Mouse (Mus musculus) MEL (cell line): ENCODE results near the gene Itpr1. TPM values are rescaled to one million over a fixed set of nuclear protein-coding genes. Genes with fewer than 3 reads are reported as not detected.

ENCODE experiments used
- DNase-seq: peaks from one replicate; pipeline ENCODE4 v3.0.0; 2011; ENCODE audit warnings: low read depth, low spot score
- H3K27ac ChIP-seq: 2 replicates; pipeline ENCODE4 v1.5.1; 2012; ENCODE audit warnings: low read depth, mild to moderate bottlenecking, control low read depth, low read length, moderate library complexity; ENCODE audit not compliant: control insufficient read depth
- H3K27me3 ChIP-seq, 2 experiments: fragments of 150-350 bp in 1 of 2; sonication (generic) in 1 of 2; 2 replicates each; pipeline ENCODE4 v1.6.1; 2012; ENCODE audit warnings: low read length in 2 of 2, mild to moderate bottlenecking in 2 of 2, improper control_type of control experiment in 1 of 2, moderate library complexity in 1 of 2; ENCODE audit not compliant: insufficient read depth in 2 of 2, control insufficient read depth in 1 of 2
- H3K36me3 ChIP-seq, 2 experiments: 2 replicates each; pipeline ENCODE4 v1.6.1; 2012 to 2014; ENCODE audit warnings: low read length in 2 of 2, improper control_type of control experiment in 1 of 2, inconsistent platforms in 1 of 2, mild to moderate bottlenecking in 1 of 2; ENCODE audit not compliant: insufficient read depth in 2 of 2, control insufficient read depth in 1 of 2
- H3K4me1 ChIP-seq, 2 experiments: fragments of 150-350 bp in 1 of 2; sonication (generic) in 1 of 2; 2 replicates each; pipeline ENCODE4 v1.6.1; 2012; ENCODE audit warnings: low read length in 2 of 2, improper control_type of control experiment in 1 of 2, mild to moderate bottlenecking in 1 of 2; ENCODE audit not compliant: insufficient read depth in 2 of 2, control insufficient read depth in 1 of 2
- H3K4me3 ChIP-seq, 2 experiments: fragments of 150-350 bp in 1 of 2; sonication (generic) in 1 of 2; 2 replicates each; pipeline ENCODE4 v1.5.1; 2012; ENCODE audit warnings: low read depth in 2 of 2, low read length in 2 of 2, mild to moderate bottlenecking in 2 of 2, moderate library complexity in 2 of 2, control low read depth in 1 of 2, improper control_type of control experiment in 1 of 2; ENCODE audit not compliant: control insufficient read depth in 1 of 2, insufficient read depth in 1 of 2
- H3K79me2 ChIP-seq: 2 replicates; pipeline ENCODE4 v1.6.1; 2012; ENCODE audit warnings: mild to moderate bottlenecking, low read length, moderate library complexity; ENCODE audit not compliant: control insufficient read depth, poor library complexity, insufficient read depth
- H3K9ac ChIP-seq: 2 replicates; pipeline ENCODE4 v1.6.1; 2012; ENCODE audit warnings: low read depth, mild to moderate bottlenecking, control low read depth, low read length, moderate library complexity; ENCODE audit not compliant: control insufficient read depth, poor library complexity, severe bottlenecking
- H3K9me3 ChIP-seq: fragments of 150-350 bp; sonication (generic); replicated peaks from 2 replicates; pipeline ENCODE4 v1.6.1; 2012; ENCODE audit warnings: mild to moderate bottlenecking, low read length, improper control_type of control experiment, moderate library complexity; ENCODE audit not compliant: insufficient read depth
- BHLHE40 ChIP-seq: IDR thresholded peaks from 2 replicates; pipeline ENCODE4 v1.6.1; 2012; ENCODE audit warnings: low read depth, mild to moderate bottlenecking, inconsistent platforms, low read length, improper control_type of control experiment, borderline replicate concordance
- CHD2 ChIP-seq: IDR thresholded peaks from 2 replicates; pipeline ENCODE4 v1.6.1; 2011; ENCODE audit warnings: low read length, improper control_type of control experiment
- CTCF ChIP-seq, 3 experiments: IDR thresholded peaks in 2 of 3; conservative IDR thresholded peaks in 1 of 3; 2 replicates each; pipeline ENCODE4 v1.5.1; 2011 to 2012; ENCODE audit warnings: low read length in 3 of 3, low read depth in 2 of 3, mild to moderate bottlenecking in 2 of 3, improper control_type of control experiment in 1 of 3, inconsistent platforms in 1 of 3, mixed read lengths in 1 of 3, moderate library complexity in 1 of 3; ENCODE audit not compliant: control insufficient read depth in 1 of 3, insufficient read depth in 1 of 3, poor library complexity in 1 of 3, severe bottlenecking in 1 of 3
- E2F4 ChIP-seq: IDR thresholded peaks from 2 replicates; pipeline ENCODE4 v1.6.1; 2011; ENCODE audit warnings: low read depth, low read length, improper control_type of control experiment, borderline replicate concordance
- ELF1 ChIP-seq: IDR thresholded peaks from 2 replicates; pipeline ENCODE4 v1.6.1; 2014; ENCODE audit warnings: low read depth, mild to moderate bottlenecking, inconsistent platforms, low read length, improper control_type of control experiment, moderate library complexity
- EP300 ChIP-seq, 2 experiments: IDR thresholded peaks; 2 replicates each; pipeline ENCODE4 v1.6.1; 2011; ENCODE audit warnings: improper control_type of control experiment in 2 of 2, low read length in 2 of 2, low read depth in 1 of 2, mild to moderate bottlenecking in 1 of 2
- ETS1 ChIP-seq: IDR thresholded peaks from 2 replicates; pipeline ENCODE4 v1.6.1; 2012; ENCODE audit warnings: low read depth, mild to moderate bottlenecking, inconsistent platforms, low read length, improper control_type of control experiment, moderate library complexity
- GABPA ChIP-seq: IDR thresholded peaks from 2 replicates; pipeline ENCODE4 v1.6.1; 2012; ENCODE audit warnings: low read depth, mild to moderate bottlenecking, inconsistent platforms, low read length, improper control_type of control experiment, moderate library complexity
- GATA1 ChIP-seq: IDR thresholded peaks from 2 replicates; pipeline ENCODE4 v1.6.1; 2011; ENCODE audit warnings: low read depth, low read length, improper control_type of control experiment
- HCFC1 ChIP-seq: IDR thresholded peaks from 2 replicates; pipeline ENCODE4 v1.6.1; 2012; ENCODE audit warnings: low read depth, mild to moderate bottlenecking, inconsistent platforms, low read length, improper control_type of control experiment, moderate library complexity
- KAT2A ChIP-seq: conservative IDR thresholded peaks from 2 replicates; pipeline ENCODE4 v1.6.1; 2012; ENCODE audit warnings: low read depth, low read length, improper control_type of control experiment, inconsistent platforms
- MAX ChIP-seq: IDR thresholded peaks from 2 replicates; pipeline ENCODE4 v1.6.1; 2011; ENCODE audit warnings: low read length, improper control_type of control experiment
- MXI1 ChIP-seq: IDR thresholded peaks from 2 replicates; pipeline ENCODE4 v1.6.1; 2011; ENCODE audit warnings: mild to moderate bottlenecking, low read depth, low read length, improper control_type of control experiment
- MYB ChIP-seq: IDR thresholded peaks from 2 replicates; pipeline ENCODE4 v1.6.1; 2011; ENCODE audit warnings: mild to moderate bottlenecking, low read depth, low read length, improper control_type of control experiment
- NELFE ChIP-seq: IDR thresholded peaks from 2 replicates; pipeline ENCODE4 v1.6.1; 2011; ENCODE audit warnings: low read depth, low read length, improper control_type of control experiment
- NRF1 ChIP-seq: IDR thresholded peaks from 2 replicates; pipeline ENCODE4 v1.6.1; 2014; ENCODE audit warnings: low read depth, mild to moderate bottlenecking, inconsistent platforms, low read length, improper control_type of control experiment, moderate library complexity; ENCODE audit not compliant: poor library complexity, insufficient read depth, severe bottlenecking
- POLR2A ChIP-seq, 2 experiments: IDR thresholded peaks; 2 replicates each; pipeline ENCODE4 v1.6.1; 2011 to 2012; ENCODE audit warnings: low read length in 2 of 2, mild to moderate bottlenecking in 2 of 2, control low read depth in 1 of 2, improper control_type of control experiment in 1 of 2, low read depth in 1 of 2, moderate library complexity in 1 of 2; ENCODE audit not compliant: control insufficient read depth in 1 of 2, insufficient read depth in 1 of 2, poor library complexity in 1 of 2
- POLR2AphosphoS5 ChIP-seq: IDR thresholded peaks from 2 replicates; pipeline ENCODE4 v1.6.1; 2012; ENCODE audit warnings: low read depth, borderline replicate concordance, mild to moderate bottlenecking, inconsistent platforms, low read length, moderate library complexity, mixed read lengths
- RCOR1 ChIP-seq: IDR thresholded peaks from 2 replicates; pipeline ENCODE4 v1.6.1; 2012; ENCODE audit warnings: low read depth, mild to moderate bottlenecking, inconsistent platforms, low read length, improper control_type of control experiment
- SIN3A ChIP-seq: IDR thresholded peaks from 2 replicates; pipeline ENCODE4 v1.6.1; 2012; ENCODE audit warnings: low read length, improper control_type of control experiment, inconsistent platforms
- TAL1 ChIP-seq: IDR thresholded peaks from 2 replicates; pipeline ENCODE4 v1.6.1; 2012; ENCODE audit warnings: mild to moderate bottlenecking, inconsistent platforms, low read length, moderate library complexity, mixed read lengths
- TBP ChIP-seq: IDR thresholded peaks from 2 replicates; pipeline ENCODE4 v1.8.0; 2011; ENCODE audit warnings: low read depth, low read length, improper control_type of control experiment
- TCF12 ChIP-seq: IDR thresholded peaks from 2 replicates; pipeline ENCODE4 v1.6.1; 2014; ENCODE audit warnings: low read depth, mild to moderate bottlenecking, inconsistent platforms, low read length, improper control_type of control experiment, moderate library complexity
- USF1 ChIP-seq: IDR thresholded peaks from 2 replicates; pipeline ENCODE4 v1.6.1; 2014; ENCODE audit warnings: low read depth, mild to moderate bottlenecking, inconsistent platforms, low read length, improper control_type of control experiment, moderate library complexity
- USF2 ChIP-seq, 2 experiments: IDR thresholded peaks; 2 replicates each; pipeline ENCODE4 v1.6.1; 2011 to 2012; ENCODE audit warnings: improper control_type of control experiment in 2 of 2, low read length in 2 of 2, borderline replicate concordance in 1 of 2, inconsistent platforms in 1 of 2, low read depth in 1 of 2, mild to moderate bottlenecking in 1 of 2; ENCODE audit not compliant: insufficient read depth in 1 of 2
- ZC3H11A ChIP-seq: IDR thresholded peaks from 2 replicates; pipeline ENCODE4 v1.6.1; 2012; ENCODE audit warnings: low read depth, mild to moderate bottlenecking, inconsistent platforms, low read length, improper control_type of control experiment
- ZMIZ1 ChIP-seq: IDR thresholded peaks from 2 replicates; pipeline ENCODE4 v1.6.1; 2012; ENCODE audit warnings: low read depth, mild to moderate bottlenecking, inconsistent platforms, low read length, improper control_type of control experiment, moderate library complexity
- ZNF384 ChIP-seq: IDR thresholded peaks from 2 replicates; pipeline ENCODE4 v1.6.1; 2012; ENCODE audit warnings: low read depth, mild to moderate bottlenecking, inconsistent platforms, low read length, improper control_type of control experiment
- polyA plus RNA-seq, 2 experiments: library from polyadenylated mRNA; stranded (reverse) in 1 of 2; unstranded in 1 of 2; fragments of >175 nt in 1 of 2; fragments of >200 nt in 1 of 2; gene quantifications; 2 replicates each; pipeline versions ENCODE4 v1.2.1 to v1.2.4; 2012; ENCODE audit warnings: low replicate concordance in 2 of 2, low read depth in 1 of 2; ENCODE audit not compliant: insufficient read length in 2 of 2, insufficient read depth in 1 of 2, missing spikeins in 1 of 2
- total RNA-seq: library from RNA; depleted of rRNA; stranded (reverse); fragments of 300-350 nt; gene quantifications from 2 replicates; pipeline ENCODE4 v1.2.3, GENCODE M21; 2012

Itpr1 gene
- total and polyA plus RNA-seq, 3 experiments: 15.6 to 19.0 TPM; not detected in 1

- peak within 1 kb of the TSS; percentile 75 to 89 for H3K4me3 ChIP-seq
- H3K9me3 ChIP-seq: no peaks in the 10 kb centered on the region
- H3K27ac ChIP-seq: peak within 1 kb of the TSS; percentile 56
- peaks cover 3% of the 10 kb centered on the region; the same call in 1 of the 2 replicates for H3K79me2 ChIP-seq
- TF ChIP-seq EP300 (IDR thresholded peaks at IDR 0.05; ENCODE audit: low read depth in 1 of 2, low read length in 2 of 2) (0 out of 4 replicates have a peak, but pooled peaks of 1 of the 2 experiments have one; percentile 21), ZMIZ1 (no peak), MXI1 (peak; percentile 87), RCOR1 (no peak), CTCF (IDR thresholded peaks at IDR 0.05 in 2 of 3, conservative IDR thresholded peaks at IDR 0.05 in 1 of 3; ENCODE audit: control insufficient read depth in 1 of 3, insufficient read depth in 1 of 3, low read depth in 2 of 3, low read length in 3 of 3, poor library complexity in 1 of 3, severe bottlenecking in 1 of 3) (no peak), E2F4 (no peak), ELF1 (peak; percentile 20; the same call in 1 of the 2 replicates), MYB (no peak), HCFC1 (peak; percentile 84), SIN3A (peak; percentile 98), POLR2A (IDR thresholded peaks at IDR 0.05; ENCODE audit: control insufficient read depth in 1 of 2, insufficient read depth in 1 of 2, low read depth in 1 of 2, low read length in 2 of 2, poor library complexity in 1 of 2) (peak; percentile 58 to 76; a peak in 3 of 4 replicates), GATA1 (peak; percentile 55), BHLHE40 (peak; percentile 81; the same call in 1 of the 2 replicates), NRF1 (0 out of 2 replicates have a peak, but pooled peaks have one; percentile 29), ZNF384 (no peak), ETS1 (no peak; the same call in 1 of the 2 replicates), GABPA (no peak), POLR2AphosphoS5 (no peak), NELFE (peak; percentile 68), USF1 (peak; percentile 95), MAX (peak; percentile 88), TCF12 (peak; percentile 63), CHD2 (no peak), ZC3H11A (no peak), KAT2A (no peak; the same call in 1 of the 2 replicates), USF2 (IDR thresholded peaks at IDR 0.05; ENCODE audit: borderline replicate concordance in 1 of 2, insufficient read depth in 1 of 2, low read depth in 1 of 2, low read length in 2 of 2) (peak; percentile 95 to 97), TAL1 (no peak), TBP (peak; percentile 84)
- peaks cover 1 to 3% of the 10 kb centered on the region in 2 experiments; a peak in 2 of 4 replicates for H3K4me1 ChIP-seq
- peaks cover 0 to 9% of the 10 kb centered on the region in 2 experiments; a peak in 2 of 4 replicates for H3K36me3 ChIP-seq
- peaks cover 0 to 4% of the 10 kb centered on the region in 2 experiments; a peak in 1 of 4 replicates for H3K27me3 ChIP-seq
- peak within 1 kb of the TSS; percentile 85 for H3K9ac ChIP-seq
- peak; percentile 94 for DNase-seq
These were observed 27.8 kb upstream of the Itpr1 start, which contains the start of gene Sumf1 for GRCm38 (mm10) chr6:108184847-108185684. Sumf1 (minus strand) TSS chr6:108185582.
